Mouse (Mus musculus): ENCODE measurements at regions not wholly inside any gene's neighbourhood (a gene's known extent, or its start where the extent isn't known, plus 50 kb on each side); places are given as distances from the start of the nearest gene placed in this dataset.

DNA sequence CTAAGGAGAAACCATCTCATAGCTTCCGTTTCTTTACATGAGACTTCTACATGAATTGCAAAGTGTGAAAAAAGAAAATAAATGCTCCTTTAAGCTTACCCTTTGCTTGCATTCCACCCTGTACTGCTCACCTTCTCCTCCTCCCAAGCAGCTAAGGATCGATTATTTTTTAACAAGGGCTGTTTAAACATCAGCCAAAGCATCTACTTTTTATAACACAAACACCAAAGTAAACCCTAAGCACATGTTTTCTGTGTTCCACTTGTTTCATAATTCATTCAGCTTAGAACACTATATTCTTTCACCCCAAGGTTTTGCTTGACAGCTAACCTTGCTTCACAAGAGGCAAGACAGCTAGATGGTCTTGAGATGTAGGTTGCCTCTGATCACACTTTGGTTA is 129.4 kb upstream of the Tas2r134 start:
- no peaks in the 10 kb centered on the region for H3K36me3 ChIP-seq (replicated peaks)
- no peak overlapping the region for H3K4me3 ChIP-seq
- H3K4me1 ChIP-seq = no peaks in the 10 kb centered on the region
- no peak overlapping the region for H3K9ac ChIP-seq
- H3K9me3 ChIP-seq = no peaks in the 10 kb centered on the region
- ATAC-seq (replicated peaks) = no peak
- H3K27ac ChIP-seq = no peak overlapping the region
- no peaks in the 10 kb centered on the region for H3K27me3 ChIP-seq (replicated peaks)
- WGBS = 95% methylated on average over 2 of the region's 2 CpGs
- H3K4me2 ChIP-seq = no peak overlapping the region

DNA sequence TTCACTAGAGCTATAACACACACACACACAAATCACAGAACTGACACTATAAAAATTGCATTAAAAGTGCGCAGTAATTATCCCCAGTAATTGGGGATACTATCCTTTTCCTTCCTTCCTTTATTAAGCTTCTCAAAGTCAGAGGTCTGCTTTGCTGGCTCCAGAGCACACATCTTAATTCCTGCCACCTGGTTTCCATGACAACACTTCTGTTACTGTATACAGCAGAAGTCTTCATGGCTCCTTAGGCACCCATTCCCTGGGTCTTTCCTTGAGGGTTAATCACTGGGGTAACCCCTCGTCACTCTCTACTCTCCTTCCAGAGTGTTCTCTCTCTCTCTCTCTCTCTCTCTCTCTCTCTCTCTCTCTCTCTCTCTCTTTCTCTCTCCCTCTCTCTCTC is 153.6 kb upstream of the Tas2r134 start:
- Histone ChIP-seq H3K27ac (no peak overlapping the region), H3K9me3 (no peaks in the 10 kb centered on the region), H3K27me3 (replicated peaks) (no peaks in the 10 kb centered on the region), H3K4me3 (no peak overlapping the region), H3K36me3 (replicated peaks) (no peaks in the 10 kb centered on the region), H3K9ac (no peak overlapping the region), H3K4me2 (no peak overlapping the region), H3K4me1 (0 out of 2 replicates have a peak, but pooled peaks cover 3% of the 10 kb centered on the region)
- WGBS = 56% methylated on average over 2 of the region's 2 CpGs
- 0 out of 2 replicates have a peak, but pooled peaks have one; percentile 73 for ATAC-seq (replicated peaks)

DNA sequence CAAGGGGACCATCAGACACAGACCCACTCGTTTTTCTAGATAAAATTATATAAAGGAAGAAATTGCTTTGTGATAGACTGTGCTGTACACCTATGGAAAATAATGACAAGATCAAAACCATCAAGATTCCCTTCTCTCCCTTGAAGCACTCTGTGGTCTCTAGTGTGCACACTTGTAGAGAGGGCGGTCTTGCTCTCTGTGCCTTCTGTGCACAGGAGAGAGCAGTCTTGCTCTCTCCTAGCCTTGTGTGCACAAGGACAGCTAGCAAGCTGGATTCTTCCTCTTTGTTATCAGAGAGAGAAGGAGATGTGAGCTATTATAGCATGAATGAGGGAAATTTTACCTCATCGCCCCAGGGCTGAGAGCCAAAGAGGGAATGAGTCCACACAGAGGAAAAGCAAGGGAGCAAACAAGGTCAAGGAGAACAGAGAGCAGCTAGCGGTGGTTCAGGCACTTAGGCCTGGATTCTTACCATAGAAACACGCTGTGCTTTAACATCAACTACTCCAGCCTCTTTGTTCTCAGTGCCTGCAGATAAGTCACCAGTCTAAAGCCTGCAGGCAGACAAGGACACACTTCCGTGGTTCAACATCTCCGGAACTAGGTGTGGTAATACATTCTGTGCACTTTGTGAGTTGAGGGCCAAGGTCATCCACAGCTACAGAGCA is 160.2 kb upstream of the Tas2r134 start:
- Histone ChIP-seq H3K4me2 (no peak overlapping the region), H3K27ac (0 out of 2 replicates have a peak overlapping the region, but pooled peaks have one; percentile 25), H3K9me3 (no peaks in the 10 kb centered on the region), H3K36me3 (replicated peaks) (no peaks in the 10 kb centered on the region), H3K4me3 (no peak overlapping the region), H3K27me3 (replicated peaks) (no peaks in the 10 kb centered on the region), H3K9ac (no peak overlapping the region), H3K4me1 (peaks cover 5% of the 10 kb centered on the region)
- ATAC-seq (replicated peaks) = 0 out of 2 replicates have a peak, but pooled peaks have one; percentile 42
- WGBS = 68% methylated on average over 7 of the region's 7 CpGs

DNA sequence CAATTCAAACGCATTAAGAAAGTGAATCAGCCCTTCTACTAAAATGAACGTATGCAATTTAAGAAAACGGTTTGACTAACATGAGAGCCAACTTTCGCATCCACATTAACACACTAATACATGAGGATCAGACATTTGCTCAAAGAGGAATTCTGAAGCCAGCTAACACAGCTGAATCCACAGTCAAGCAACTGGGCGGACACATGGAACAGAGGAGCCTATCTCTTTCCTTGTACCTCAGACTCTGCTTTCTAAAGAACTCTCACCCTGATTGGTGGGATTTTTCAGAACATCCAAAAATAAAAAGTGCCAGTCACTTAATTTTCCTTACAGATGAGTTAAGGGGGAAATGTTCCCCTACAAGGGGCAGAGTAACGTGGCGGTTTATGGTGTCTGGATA is 161.3 kb upstream of the Tas2r134 start:
- Histone ChIP-seq H3K9ac (no peak overlapping the region), H3K9me3 (no peaks in the 10 kb centered on the region), H3K4me3 (no peak overlapping the region), H3K4me1 (peaks cover 5% of the 10 kb centered on the region), H3K27me3 (replicated peaks) (no peaks in the 10 kb centered on the region), H3K36me3 (replicated peaks) (no peaks in the 10 kb centered on the region), H3K27ac (no peak overlapping the region), H3K4me2 (no peak overlapping the region)
- 95% methylated on average over 7 of the region's 7 CpGs for WGBS
- no peak for ATAC-seq (replicated peaks)

DNA sequence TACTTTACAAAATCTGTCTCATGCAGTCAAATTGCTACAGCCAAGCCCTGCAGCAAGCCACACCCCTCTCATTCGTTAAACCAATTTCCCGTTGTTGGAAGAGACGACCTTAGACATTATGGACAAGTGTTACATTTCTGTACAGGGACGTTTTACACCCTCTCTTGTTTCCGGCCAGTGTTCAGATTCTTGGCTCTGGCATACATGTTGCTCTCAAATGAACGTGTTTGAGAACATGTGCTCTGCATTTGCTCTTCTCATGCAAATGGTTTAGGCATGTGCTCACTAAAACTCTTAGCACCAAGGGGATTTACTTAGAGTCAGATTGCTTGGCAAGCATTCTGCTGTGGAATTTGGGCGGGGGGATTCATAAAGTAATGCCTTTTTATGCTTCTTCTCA is 161.7 kb upstream of the Tas2r134 start:
- 77% methylated on average over 7 of the region's 7 CpGs for WGBS
- ATAC-seq (replicated peaks) = no peak

DNA sequence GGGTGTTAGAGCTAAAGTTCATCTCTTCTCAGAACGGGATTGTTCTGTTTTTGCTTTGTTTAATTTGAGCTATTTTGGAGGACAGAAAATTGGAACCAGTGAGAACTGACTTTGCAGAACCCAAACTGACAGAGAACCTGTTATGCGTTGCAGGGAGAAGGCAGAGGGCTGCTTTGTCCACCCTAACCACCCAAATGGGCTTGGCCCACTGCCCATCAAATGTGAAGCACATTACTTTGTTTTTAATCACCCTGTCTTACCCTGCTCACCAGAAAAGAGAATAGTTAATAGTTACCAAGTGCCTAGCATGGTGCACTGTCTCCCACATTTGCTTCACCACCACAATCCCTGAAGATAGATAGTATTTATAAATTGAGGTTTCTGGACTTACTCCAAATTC is 163.0 kb upstream of the Tas2r134 start:
- ATAC-seq (replicated peaks) = no peak
- Histone ChIP-seq H3K9me3 (no peaks in the 10 kb centered on the region), H3K4me1 (peaks cover 5% of the 10 kb centered on the region), H3K27me3 (replicated peaks) (no peaks in the 10 kb centered on the region), H3K9ac (no peak overlapping the region), H3K4me2 (no peak overlapping the region), H3K4me3 (no peak overlapping the region), H3K36me3 (replicated peaks) (no peaks in the 10 kb centered on the region), H3K27ac (no peak overlapping the region)
- WGBS = 82% methylated on average over 2 of the region's 2 CpGs

More for the DNA sequence above, 161.7 kb upstream of the Tas2r134 start:
- no peak overlapping the region for H3K4me3 ChIP-seq
- H3K27ac ChIP-seq = no peak overlapping the region
- peaks cover 5% of the 10 kb centered on the region for H3K4me1 ChIP-seq
- no peaks in the 10 kb centered on the region for H3K9me3 ChIP-seq
- H3K9ac ChIP-seq = no peak overlapping the region
- H3K4me2 ChIP-seq = no peak overlapping the region
- H3K36me3 ChIP-seq (replicated peaks) = no peaks in the 10 kb centered on the region
- no peaks in the 10 kb centered on the region for H3K27me3 ChIP-seq (replicated peaks)

DNA sequence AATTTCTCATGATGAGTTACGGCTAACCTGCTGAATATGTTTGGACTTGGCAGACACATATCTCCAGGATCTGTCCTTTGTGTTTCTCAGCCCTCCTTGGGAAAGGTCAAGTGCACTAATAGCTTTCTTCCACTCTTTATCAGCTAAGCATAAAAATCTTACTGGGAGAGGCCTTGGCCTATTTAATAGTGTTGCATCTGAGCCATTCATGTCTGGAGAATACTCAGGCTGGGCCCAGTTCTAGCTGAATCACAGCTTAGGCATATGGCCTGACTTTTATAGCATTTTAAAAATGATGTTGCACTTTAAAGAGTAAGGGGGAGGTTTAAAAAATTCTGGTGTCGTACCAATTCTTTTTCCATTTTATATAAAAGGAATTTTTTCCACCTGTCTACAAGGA is 166.4 kb upstream of the Tas2r134 start:
- Histone ChIP-seq H3K4me1 (no peaks in the 10 kb centered on the region), H3K27ac (no peak overlapping the region), H3K9me3 (no peaks in the 10 kb centered on the region), H3K27me3 (replicated peaks) (no peaks in the 10 kb centered on the region), H3K4me3 (no peak overlapping the region), H3K9ac (no peak overlapping the region), H3K4me2 (no peak overlapping the region), H3K36me3 (replicated peaks) (no peaks in the 10 kb centered on the region)
- 80% methylated on average over 2 of the region's 2 CpGs for WGBS
- ATAC-seq (replicated peaks) = no peak

DNA sequence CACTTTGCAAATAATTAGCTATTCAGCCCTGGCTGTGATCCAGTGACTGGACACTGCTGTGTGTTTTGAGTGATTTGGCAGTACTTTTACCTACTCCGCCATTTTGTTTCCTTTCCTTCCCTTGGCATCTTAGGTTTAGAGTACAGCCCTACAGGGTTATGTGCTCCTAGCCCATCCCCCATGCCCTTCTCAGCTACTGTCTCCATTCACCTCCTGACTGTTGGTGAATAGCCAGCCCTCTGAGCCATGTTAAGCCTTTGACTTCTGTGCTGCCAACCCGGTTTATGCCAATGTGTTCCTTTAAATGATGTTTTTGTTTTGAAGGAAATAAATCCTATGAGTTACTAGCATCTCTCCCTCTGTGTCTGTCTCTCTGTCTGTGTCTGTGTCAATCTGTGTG is 167.8 kb upstream of the Tas2r134 start:
- ATAC-seq (replicated peaks) = no peak
- H3K4me1 ChIP-seq = no peaks in the 10 kb centered on the region
- no peaks in the 10 kb centered on the region for H3K36me3 ChIP-seq (replicated peaks)
- no peaks in the 10 kb centered on the region for H3K9me3 ChIP-seq
- H3K9ac ChIP-seq = no peak overlapping the region
- H3K27me3 ChIP-seq (replicated peaks) = no peaks in the 10 kb centered on the region
- no peak overlapping the region for H3K4me2 ChIP-seq
- H3K4me3 ChIP-seq = no peak overlapping the region
- no peak overlapping the region for H3K27ac ChIP-seq
- 82% methylated on average over 2 of the region's 2 CpGs for WGBS

DNA sequence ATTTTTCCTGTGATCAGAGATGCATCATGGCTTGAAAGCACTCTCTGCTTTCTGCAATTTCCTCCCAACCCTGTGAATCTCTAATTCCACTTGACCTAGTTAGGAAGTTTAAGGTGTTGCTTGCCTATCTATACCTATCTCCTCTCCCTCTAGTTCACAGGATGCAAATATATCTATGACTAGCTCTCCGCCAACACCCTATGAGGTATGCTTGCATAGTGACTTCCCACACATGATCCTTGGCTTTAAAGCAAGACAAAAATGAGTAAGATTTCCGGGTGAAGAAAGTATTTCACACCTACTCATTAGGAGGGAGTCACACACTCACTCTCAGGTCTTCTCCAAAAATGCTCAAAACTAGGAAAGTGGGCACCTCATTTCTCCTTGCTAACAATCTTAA is 169.6 kb upstream of the Tas2r134 start:
- no peak for ATAC-seq (replicated peaks)
- Histone ChIP-seq H3K4me3 (no peak overlapping the region), H3K27ac (no peak overlapping the region), H3K36me3 (replicated peaks) (no peaks in the 10 kb centered on the region), H3K4me2 (no peak overlapping the region), H3K9me3 (no peaks in the 10 kb centered on the region), H3K4me1 (no peaks in the 10 kb centered on the region), H3K9ac (no peak overlapping the region), H3K27me3 (replicated peaks) (no peaks in the 10 kb centered on the region)
- 87% methylated on average over 2 of the region's 2 CpGs for WGBS

DNA sequence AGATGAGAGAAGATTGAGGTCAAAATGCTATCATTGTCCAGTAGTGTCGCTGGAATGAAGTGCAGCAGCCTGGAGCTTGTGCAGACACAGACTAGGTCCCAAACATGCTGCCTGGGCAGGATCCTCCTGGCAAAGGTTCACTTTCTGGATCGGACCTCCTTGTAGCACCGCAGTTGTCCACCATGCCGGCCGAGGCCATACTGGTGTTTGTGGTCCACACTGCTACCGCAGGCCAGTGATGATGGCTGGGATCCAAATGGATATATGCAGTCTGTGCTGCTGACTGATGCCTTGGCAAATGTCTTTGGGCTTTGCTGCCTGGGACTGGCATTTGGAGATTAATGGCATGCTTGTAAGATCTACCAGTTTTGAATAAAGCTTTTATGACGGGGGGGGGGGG is 174.5 kb upstream of the Tas2r134 start:
- Histone ChIP-seq H3K27me3 (replicated peaks) (no peaks in the 10 kb centered on the region), H3K4me2 (no peak overlapping the region), H3K4me1 (no peaks in the 10 kb centered on the region), H3K27ac (no peak overlapping the region), H3K9ac (no peak overlapping the region), H3K36me3 (replicated peaks) (no peaks in the 10 kb centered on the region), H3K4me3 (no peak overlapping the region), H3K9me3 (no peaks in the 10 kb centered on the region)
- WGBS = 90% methylated on average over 7 of the region's 7 CpGs
- no peak for ATAC-seq (replicated peaks)

DNA sequence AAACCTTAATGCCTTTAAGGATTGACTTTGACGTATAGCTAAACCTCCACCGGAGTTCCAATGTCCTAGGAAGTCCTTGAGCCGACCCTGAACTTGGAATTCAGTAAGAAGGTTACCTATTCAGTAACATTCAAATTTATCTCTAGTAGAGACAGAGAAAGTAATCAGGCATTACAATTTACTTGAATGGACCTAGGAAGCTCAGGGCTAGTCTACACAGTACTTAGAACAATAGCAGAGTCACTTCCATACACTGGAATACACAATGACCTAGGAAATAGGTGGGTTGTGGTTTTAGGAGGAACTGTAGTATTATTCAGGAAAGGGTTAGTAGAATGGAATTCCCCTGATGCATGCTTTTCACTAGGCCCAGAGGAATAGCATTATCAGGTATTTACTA is 179.2 kb upstream of the Tas2r134 start:
- no peak overlapping the region for H3K9ac ChIP-seq
- H3K27me3 ChIP-seq (replicated peaks) = no peaks in the 10 kb centered on the region
- 97% methylated on average over 3 of the region's 3 CpGs for WGBS
- H3K4me2 ChIP-seq = no peak overlapping the region
- no peaks in the 10 kb centered on the region for H3K36me3 ChIP-seq (replicated peaks)
- no peak for ATAC-seq (replicated peaks)
- H3K9me3 ChIP-seq = no peaks in the 10 kb centered on the region
- peaks cover 20% of the 10 kb centered on the region for H3K4me1 ChIP-seq
- no peak overlapping the region for H3K4me3 ChIP-seq
- H3K27ac ChIP-seq = no peak overlapping the region

DNA sequence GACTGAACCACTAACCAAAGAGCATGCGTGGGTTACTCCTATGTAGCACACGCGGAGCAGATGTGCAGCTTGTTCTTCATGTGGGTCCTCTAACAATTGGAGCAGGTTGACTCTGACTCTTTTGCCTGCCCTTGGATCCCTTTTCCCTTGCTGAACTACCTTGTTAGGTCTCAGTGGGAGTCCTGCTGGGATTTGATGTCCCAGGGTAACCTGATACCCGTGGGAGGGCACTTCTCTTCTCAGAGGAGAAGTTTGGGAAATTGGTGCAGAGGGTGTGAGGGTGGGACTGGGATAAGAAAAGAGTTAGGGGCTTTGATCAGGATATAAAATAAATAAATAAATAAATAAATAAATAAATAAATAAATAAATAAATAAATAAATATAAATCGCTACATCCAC is 179.7 kb upstream of the Tas2r134 start:
- Histone ChIP-seq H3K9me3 (no peaks in the 10 kb centered on the region), H3K27me3 (replicated peaks) (no peaks in the 10 kb centered on the region), H3K36me3 (replicated peaks) (no peaks in the 10 kb centered on the region), H3K4me1 (peaks cover 22% of the 10 kb centered on the region), H3K9ac (no peak overlapping the region), H3K4me3 (no peak overlapping the region), H3K4me2 (no peak overlapping the region), H3K27ac (no peak overlapping the region)
- 93% methylated on average over 5 of the region's 5 CpGs for WGBS
- ATAC-seq (replicated peaks) = no peak

DNA sequence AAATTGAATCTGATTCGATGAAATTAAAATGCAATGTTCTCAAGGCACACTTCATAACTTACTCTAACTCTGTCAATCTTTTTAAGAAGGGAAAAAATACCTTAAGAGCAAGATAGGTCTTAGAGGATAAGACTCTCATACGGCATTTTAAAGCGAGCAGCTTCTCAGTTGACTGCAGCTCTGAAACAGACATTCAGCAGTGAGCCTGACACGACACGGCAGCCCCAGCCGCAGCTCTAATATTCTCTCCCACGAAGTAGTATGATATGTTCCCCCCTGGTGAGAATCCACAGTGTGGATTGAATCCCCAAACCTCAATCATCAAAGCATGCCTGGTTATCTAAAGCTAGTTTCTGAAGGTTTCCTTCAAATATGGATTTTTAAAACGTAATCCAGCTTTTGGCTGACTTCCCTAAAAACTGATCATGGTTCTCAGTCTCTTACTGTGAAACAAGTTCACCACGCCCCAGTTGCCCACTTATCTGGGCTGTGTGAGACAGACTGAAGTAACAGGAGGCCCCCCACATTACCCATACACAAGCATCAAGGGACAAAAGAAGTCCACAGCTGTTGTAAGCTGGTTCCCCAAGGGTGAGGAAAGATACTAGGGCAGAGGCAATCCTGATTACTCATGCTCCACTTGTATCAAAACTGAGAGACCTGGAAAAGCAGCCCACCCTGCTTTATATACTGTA is 182.8 kb upstream of the Tas2r134 start:
- no peak overlapping the region for H3K4me3 ChIP-seq
- peak overlapping the region; percentile 26 for H3K4me2 ChIP-seq
- peak overlapping the region; percentile 10; the same call in 1 of the 2 replicates for H3K27ac ChIP-seq
- 33% methylated on average over 9 of the region's 9 CpGs for WGBS
- 0 out of 2 replicates have a peak overlapping the region, but pooled peaks have one; percentile 10 for H3K9ac ChIP-seq
- ATAC-seq (replicated peaks) = peak; percentile 51; the same call in 1 of the 2 replicates
- no peaks in the 10 kb centered on the region for H3K27me3 ChIP-seq (replicated peaks)
- H3K4me1 ChIP-seq = peaks cover 29% of the 10 kb centered on the region
- H3K36me3 ChIP-seq (replicated peaks) = no peaks in the 10 kb centered on the region
- no peaks in the 10 kb centered on the region for H3K9me3 ChIP-seq

All from midbrain, embryonic 15.5 days (tissue).